Mouse (Mus musculus): Measurements from ENCODE around the gene Phldb1. TPM values are rescaled to one million over a fixed set of nuclear protein-coding genes. Genes with fewer than 3 reads are reported as not detected.
A peak's percentile ranks its signal among the peaks of the same experiment; 100 is the strongest.

Phldb1 gene
- polyA plus RNA-seq, 1 experiment: 34.1 TPM

GRCm38 (mm10) chr9:44678288-44678871, 56.6 kb downstream of the Phldb1 start:
- 94% methylated on average over 2 of the region's 2 CpGs for WGBS
- H3K27ac ChIP-seq (ENCODE audit: insufficient read depth, low read depth, low read length): 0 out of 2 replicates have a peak overlapping the region, but pooled peaks have one; percentile 13
- no peaks in the 10 kb centered on the region for H3K27me3 ChIP-seq (ENCODE audit: control insufficient read depth, insufficient read depth, low read length)
- TF ChIP-seq CTCF (IDR thresholded peaks at IDR 0.05; ENCODE audit: extremely low read depth, insufficient read length, insufficient replicate concordance, low read depth, low read length): peak; percentile 43; the same call in 1 of the 2 replicates
- TF ChIP-seq POLR2A (IDR thresholded peaks at IDR 0.05; ENCODE audit: low read depth, low read length): no peak
- H3K36me3 ChIP-seq (ENCODE audit: control insufficient read depth, insufficient read depth, low read length): peaks cover 5% of the 10 kb centered on the region; the same call in 1 of the 2 replicates
- H3K4me1 ChIP-seq (ENCODE audit: control insufficient read depth, insufficient read depth, insufficient read length, low read length): peaks cover 29% of the 10 kb centered on the region
- no peak overlapping the region for H3K4me3 ChIP-seq (ENCODE audit: low read depth, low read length)

- Histone ChIP-seq H3K4me3 (ENCODE audit: low read depth, low read length) (peak within 1 kb of the TSS; percentile 48), H3K27me3 (ENCODE audit: control insufficient read depth, insufficient read depth, low read length) (no peaks in the 10 kb centered on the region)
Observed at GRCm38 (mm10) chr9:44673005-44673404, 62.0 kb downstream of the Phldb1 start, which contains the start of gene Treh. Gene Treh, plus strand, starts transcription at chr9:44673233.

DNA sequence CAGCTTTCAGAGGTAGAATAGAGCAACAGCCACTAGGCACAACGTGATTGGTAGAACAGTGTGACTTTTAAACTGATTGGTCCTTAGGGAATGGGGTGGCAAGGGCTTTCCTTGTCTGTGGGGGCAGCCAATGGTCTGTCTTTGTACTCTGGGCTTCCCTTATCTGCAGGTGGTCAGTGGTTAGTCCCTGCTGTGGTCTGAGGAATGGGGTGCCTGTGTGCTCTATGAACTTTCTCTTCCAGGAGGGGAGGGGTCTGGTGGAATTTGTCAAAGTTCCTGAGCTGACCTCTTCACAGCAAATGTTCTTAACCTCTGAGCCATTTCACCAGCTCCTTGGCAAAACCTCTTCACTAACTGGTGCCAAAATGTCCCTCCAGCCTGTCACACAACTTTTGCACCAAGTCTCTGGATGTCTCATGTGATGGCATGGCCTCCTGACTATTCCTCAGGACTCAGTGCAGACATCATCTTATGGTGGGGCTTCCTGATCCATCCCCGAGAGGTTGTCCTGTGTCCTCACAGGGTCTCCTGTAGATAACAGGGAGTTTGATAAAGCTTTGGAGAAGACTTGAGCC, 62.6 kb downstream of the Phldb1 start:
- no peaks in the 10 kb centered on the region for H3K36me3 ChIP-seq (ENCODE audit: control insufficient read depth, insufficient read depth, low read length)
- H3K4me1 ChIP-seq (ENCODE audit: control insufficient read depth, insufficient read depth, insufficient read length, low read length): peaks cover 39% of the 10 kb centered on the region; the same call in 1 of the 2 replicates
- no peaks in the 10 kb centered on the region for H3K27me3 ChIP-seq (ENCODE audit: control insufficient read depth, insufficient read depth, low read length)
- H3K27ac ChIP-seq (ENCODE audit: insufficient read depth, low read depth, low read length): peak overlapping the region; percentile 86
- H3K4me3 ChIP-seq (ENCODE audit: low read depth, low read length): no peak overlapping the region
- TF ChIP-seq POLR2A (IDR thresholded peaks at IDR 0.05; ENCODE audit: low read depth, low read length): no peak
- no peak for TF ChIP-seq CTCF (IDR thresholded peaks at IDR 0.05; ENCODE audit: extremely low read depth, insufficient read length, insufficient replicate concordance, low read depth, low read length)
- 52% methylated on average over 2 of the region's 2 CpGs for WGBS

More at GRCm38 (mm10) chr9:44673005-44673404, 62.0 kb downstream of the Phldb1 start, which contains the start of gene Treh:
- 32% methylated on average over 3 of the region's 3 CpGs for WGBS
- H3K4me1 ChIP-seq (ENCODE audit: control insufficient read depth, insufficient read depth, insufficient read length, low read length): peaks cover 42% of the 10 kb centered on the region; the same call in 1 of the 2 replicates
- H3K27ac ChIP-seq (ENCODE audit: insufficient read depth, low read depth, low read length): peak within 1 kb of the TSS; percentile 95
- H3K36me3 ChIP-seq (ENCODE audit: control insufficient read depth, insufficient read depth, low read length): no peaks in the 10 kb centered on the region
- TF ChIP-seq POLR2A (IDR thresholded peaks at IDR 0.05; ENCODE audit: low read depth, low read length): peak; percentile 76
- TF ChIP-seq CTCF (IDR thresholded peaks at IDR 0.05; ENCODE audit: extremely low read depth, insufficient read length, insufficient replicate concordance, low read depth, low read length): no peak

- no peaks in the 10 kb centered on the region for H3K36me3 ChIP-seq (ENCODE audit: control insufficient read depth, insufficient read depth, low read length)
- 78% methylated on average over 5 of the region's 5 CpGs for WGBS
- H3K27ac ChIP-seq (ENCODE audit: insufficient read depth, low read depth, low read length): peak overlapping the region; percentile 51; the same call in 1 of the 2 replicates
- peak overlapping the region; percentile 13; the same call in 1 of the 2 replicates for H3K4me3 ChIP-seq (ENCODE audit: low read depth, low read length)
- no peak for TF ChIP-seq POLR2A (IDR thresholded peaks at IDR 0.05; ENCODE audit: low read depth, low read length)
- no peak for TF ChIP-seq CTCF (IDR thresholded peaks at IDR 0.05; ENCODE audit: extremely low read depth, insufficient read length, insufficient replicate concordance, low read depth, low read length)
- peaks cover 33% of the 10 kb centered on the region; the same call in 1 of the 2 replicates for H3K4me1 ChIP-seq (ENCODE audit: control insufficient read depth, insufficient read depth, insufficient read length, low read length)
- no peaks in the 10 kb centered on the region for H3K27me3 ChIP-seq (ENCODE audit: control insufficient read depth, insufficient read depth, low read length)
Observed at GRCm38 (mm10) chr9:44671416-44671815, 63.6 kb downstream of the Phldb1 start.

DNA sequence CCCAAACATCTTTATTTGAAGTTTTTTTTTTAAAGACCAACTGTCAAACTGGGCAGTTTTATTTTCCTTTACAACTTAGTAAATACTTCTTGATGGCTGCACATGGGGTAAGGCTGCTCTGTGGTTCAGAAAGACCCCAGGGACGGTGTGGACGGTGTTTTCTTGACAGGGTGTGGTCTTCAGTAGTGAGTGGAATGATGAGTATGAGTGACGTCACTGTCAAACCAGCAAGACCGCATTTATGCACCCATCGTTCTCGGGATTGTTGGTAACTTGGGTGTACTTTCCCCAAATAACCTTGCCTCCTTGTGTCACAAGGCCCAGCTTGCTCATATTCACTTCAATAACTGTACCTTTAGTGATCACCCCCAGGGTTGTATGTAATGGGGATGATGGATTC, 71.3 kb downstream of the Phldb1 start:
- Histone ChIP-seq H3K4me3 (ENCODE audit: low read depth, low read length) (no peak overlapping the region), H3K27me3 (ENCODE audit: control insufficient read depth, insufficient read depth, low read length) (no peaks in the 10 kb centered on the region), H3K4me1 (ENCODE audit: control insufficient read depth, insufficient read depth, insufficient read length, low read length) (peaks cover 5% of the 10 kb centered on the region; the same call in 1 of the 2 replicates), H3K36me3 (ENCODE audit: control insufficient read depth, insufficient read depth, low read length) (no peaks in the 10 kb centered on the region), H3K27ac (ENCODE audit: insufficient read depth, low read depth, low read length) (no peak overlapping the region)
- TF ChIP-seq POLR2A (IDR thresholded peaks at IDR 0.05; ENCODE audit: low read depth, low read length): no peak
- no peak for TF ChIP-seq CTCF (IDR thresholded peaks at IDR 0.05; ENCODE audit: extremely low read depth, insufficient read length, insufficient replicate concordance, low read depth, low read length)
- 83% methylated on average over 6 of the region's 6 CpGs for WGBS

DNA sequence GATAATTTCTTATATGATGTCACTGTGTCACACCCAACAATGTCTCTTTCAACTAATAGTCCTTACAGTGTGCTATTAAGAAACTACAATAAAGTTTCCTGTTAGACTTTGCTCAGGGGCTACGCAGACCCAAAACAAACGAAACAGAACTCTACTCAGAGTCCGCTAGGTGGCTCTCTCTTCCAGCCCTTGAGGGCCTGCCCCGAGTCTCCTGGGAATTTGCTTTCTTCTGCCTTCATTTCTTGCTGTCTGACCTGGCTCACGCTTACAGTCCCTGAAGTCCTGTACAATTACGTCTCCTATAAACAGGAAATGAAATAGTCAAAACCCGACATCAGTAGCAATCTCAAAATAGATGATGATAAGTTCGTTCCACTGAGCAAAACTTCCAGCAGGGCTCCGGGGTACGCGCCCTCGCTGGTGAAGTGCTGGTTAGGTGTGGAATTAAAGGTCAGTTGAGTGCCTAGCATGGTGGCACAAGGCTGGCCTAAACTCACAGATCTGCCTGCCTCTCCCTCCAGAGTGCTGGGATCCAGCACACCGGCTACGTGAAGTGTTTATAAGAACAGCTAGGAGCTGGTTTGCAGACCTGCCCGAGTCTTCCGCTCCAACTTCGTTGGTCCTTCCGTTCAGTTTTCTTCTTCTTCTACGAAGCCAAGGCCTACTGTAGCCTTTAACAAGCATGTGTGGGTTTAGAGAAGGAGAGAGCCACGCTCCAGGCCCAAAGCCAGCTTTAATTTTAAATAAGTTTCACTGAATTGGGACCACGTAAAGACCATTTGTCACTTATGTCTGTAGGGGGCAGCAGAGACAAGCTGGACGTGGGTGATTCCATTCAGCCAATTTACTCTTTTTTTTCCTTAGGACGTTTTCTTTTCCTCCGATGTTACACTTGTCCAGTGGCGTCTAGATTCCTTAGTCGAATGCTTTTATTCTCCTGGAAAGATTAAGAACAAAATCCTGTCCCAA, 79.6 kb downstream of the Phldb1 start:
- WGBS: 15% methylated on average over 26 of the region's 26 CpGs
- Histone ChIP-seq H3K36me3 (ENCODE audit: control insufficient read depth, insufficient read depth, low read length) (no peaks in the 10 kb centered on the region), H3K27ac (ENCODE audit: insufficient read depth, low read depth, low read length) (no peak overlapping the region), H3K4me1 (ENCODE audit: control insufficient read depth, insufficient read depth, insufficient read length, low read length) (peaks cover 7% of the 10 kb centered on the region; the same call in 1 of the 2 replicates), H3K4me3 (ENCODE audit: low read depth, low read length) (peak overlapping the region; percentile 49), H3K27me3 (ENCODE audit: control insufficient read depth, insufficient read depth, low read length) (no peaks in the 10 kb centered on the region)
- TF ChIP-seq POLR2A (IDR thresholded peaks at IDR 0.05; ENCODE audit: low read depth, low read length) (no peak), CTCF (IDR thresholded peaks at IDR 0.05; ENCODE audit: extremely low read depth, insufficient read length, insufficient replicate concordance, low read depth, low read length) (peak; percentile 83; the same call in 1 of the 2 replicates)

Measured in small intestine, adult 2 months (tissue).